Mouse (Mus musculus): ENCODE data around the gene Jarid2.
"Not testable (repeated sequence)": the region's sequence is repeated elsewhere in the genome, so short reads cannot be mapped to it uniquely, and the experiment has no call there.

Gene Jarid2

GRCm38 (mm10) chr13:44729424-44729971 is at the start of gene Jarid2:
Jarid2 (plus strand) TSS chr13:44729474.
- peak; percentile 32 to 39 for DNase-seq (ENCODE audit: low spot score in 2 of 2)

GRCm38 (mm10) chr13:44681051-44681450 is 48.2 kb upstream of the Jarid2 start:
- no peak for DNase-seq (ENCODE audit: low spot score in 2 of 2)

GRCm38 (mm10) chr13:44688140-44688539 is 41.1 kb upstream of the Jarid2 start:
- no peak for DNase-seq (ENCODE audit: low spot score in 2 of 2)

DNA sequence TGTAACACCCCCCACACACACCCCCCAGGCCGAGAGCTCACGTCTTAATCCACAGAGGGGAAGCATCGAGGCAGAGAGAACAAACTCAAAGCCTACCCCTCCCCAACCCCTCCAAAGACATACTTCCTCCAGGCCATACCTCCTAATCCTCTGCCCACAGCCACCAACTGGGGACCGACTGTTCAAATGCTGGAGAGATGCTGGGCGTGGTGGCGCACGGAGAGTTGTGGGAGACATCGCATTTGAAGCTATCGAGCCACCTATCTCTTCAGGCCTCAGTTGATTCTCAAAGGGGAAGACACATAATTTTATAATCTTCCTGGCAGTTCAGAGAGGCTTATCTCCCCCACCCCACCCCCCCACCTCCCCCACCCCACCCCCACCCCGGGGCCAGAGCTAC is 31.6 kb upstream of the Jarid2 start:
- DNase-seq (ENCODE audit: low spot score in 2 of 2): no peak

DNA sequence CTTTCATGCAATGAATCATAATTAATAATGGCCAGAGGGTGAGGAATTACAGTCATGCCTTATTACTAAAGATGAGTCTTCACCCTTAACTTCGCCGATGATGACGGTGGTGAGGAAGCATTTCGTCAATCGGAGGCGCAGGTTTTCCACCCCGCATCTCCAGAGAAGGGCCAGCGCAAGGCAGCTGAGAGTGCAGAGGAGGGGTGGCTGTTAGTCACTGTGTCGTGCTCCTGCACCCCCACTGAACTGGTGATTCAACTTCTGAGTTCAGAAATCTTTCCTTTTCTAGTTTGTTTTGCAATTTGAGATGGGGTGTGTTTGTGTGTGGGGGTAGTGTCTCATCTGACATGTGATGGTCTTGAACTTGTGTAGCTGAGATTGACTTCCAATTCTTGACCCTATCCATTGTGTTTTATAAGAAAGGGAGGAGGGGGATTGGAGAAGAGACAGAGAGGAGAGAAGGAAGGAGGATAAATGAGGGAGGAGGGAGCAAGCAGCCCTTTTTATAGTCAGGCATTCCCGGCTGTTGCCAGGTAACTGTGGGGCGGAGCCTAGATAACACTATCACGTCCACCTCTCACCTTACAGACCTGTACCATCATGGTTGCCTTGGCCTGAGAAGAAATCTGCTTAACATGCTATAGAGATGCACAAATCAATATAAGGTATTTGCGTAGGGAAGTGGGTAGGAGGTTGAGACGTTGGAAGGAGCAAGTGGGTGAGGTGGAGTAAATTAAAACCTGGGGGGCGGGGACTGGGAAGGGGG is 25.1 kb upstream of the Jarid2 start:
- DNase-seq (ENCODE audit: low spot score in 2 of 2): no peak

- DNase-seq (ENCODE audit: low spot score in 2 of 2): no peak
These were observed 24.1 kb upstream of the Jarid2 start for GRCm38 (mm10) chr13:44705031-44705742.

- DNase-seq (ENCODE audit: low spot score in 2 of 2): no peak
These were observed 23.6 kb upstream of the Jarid2 start for GRCm38 (mm10) chr13:44705743-44706044.

GRCm38 (mm10) chr13:44706206-44706915 is 22.9 kb upstream of the Jarid2 start:
- DNase-seq (ENCODE audit: low spot score in 2 of 2): no peak

- DNase-seq (ENCODE audit: low spot score in 2 of 2): no peak
These were observed 22.1 kb upstream of the Jarid2 start for GRCm38 (mm10) chr13:44707176-44707575.

DNA sequence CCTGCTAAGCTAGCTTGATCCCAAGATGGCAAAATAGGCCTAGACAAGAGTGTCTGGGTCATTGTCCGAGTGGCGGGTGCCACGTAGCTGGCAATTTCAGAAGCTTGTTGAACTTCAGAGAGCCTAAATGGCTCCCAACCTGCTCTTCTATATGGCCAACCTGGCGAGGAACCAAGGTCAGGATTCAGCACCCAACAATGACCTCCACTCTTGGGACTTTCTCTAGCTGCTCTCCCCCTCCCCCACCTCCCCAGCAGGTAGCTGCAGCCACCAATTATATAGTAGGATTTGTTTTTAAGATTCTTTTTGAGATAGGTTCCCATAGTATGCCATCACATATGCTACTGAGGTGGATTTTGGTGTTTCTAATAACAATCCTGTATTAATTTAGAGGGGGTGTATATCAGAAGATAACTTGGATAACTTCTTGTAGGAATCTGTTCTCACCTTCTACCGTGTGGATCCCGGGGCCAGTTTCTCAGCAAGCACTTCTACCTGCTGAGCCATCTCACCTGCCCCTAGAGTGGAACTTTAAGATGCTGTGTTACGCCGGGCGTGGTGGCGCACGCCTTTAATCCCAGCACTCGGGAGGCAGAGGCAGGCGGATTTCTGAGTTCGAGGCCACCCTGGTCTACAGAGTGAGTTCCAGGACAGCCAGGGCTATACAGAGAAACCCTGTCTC is 20.8 kb upstream of the Jarid2 start:
- DNase-seq (ENCODE audit: low spot score in 2 of 2): no peak

GRCm38 (mm10) chr13:44709747-44710480 is 19.4 kb upstream of the Jarid2 start:
- no peak for DNase-seq (ENCODE audit: low spot score in 2 of 2)

DNA sequence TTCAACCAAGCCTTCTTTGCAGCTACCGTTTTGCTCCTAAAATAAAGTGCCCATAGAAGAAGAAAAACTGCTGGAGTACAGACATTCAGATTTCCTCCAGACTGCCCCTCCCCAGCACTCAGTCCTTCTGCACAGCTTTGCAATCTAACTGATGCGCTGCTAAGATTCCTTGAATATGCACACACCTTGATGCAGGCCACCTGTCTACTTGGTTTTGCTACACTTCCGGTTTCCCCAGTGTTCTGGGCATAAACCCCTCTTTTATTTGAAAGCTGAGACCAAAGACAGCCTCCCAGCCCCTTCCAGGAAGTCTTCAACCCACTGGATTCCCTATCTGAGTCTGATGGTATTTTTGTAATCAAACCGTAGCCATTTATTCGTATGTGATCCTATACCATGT is 18.2 kb upstream of the Jarid2 start:
- no peak for DNase-seq (ENCODE audit: low spot score in 2 of 2)

DNA sequence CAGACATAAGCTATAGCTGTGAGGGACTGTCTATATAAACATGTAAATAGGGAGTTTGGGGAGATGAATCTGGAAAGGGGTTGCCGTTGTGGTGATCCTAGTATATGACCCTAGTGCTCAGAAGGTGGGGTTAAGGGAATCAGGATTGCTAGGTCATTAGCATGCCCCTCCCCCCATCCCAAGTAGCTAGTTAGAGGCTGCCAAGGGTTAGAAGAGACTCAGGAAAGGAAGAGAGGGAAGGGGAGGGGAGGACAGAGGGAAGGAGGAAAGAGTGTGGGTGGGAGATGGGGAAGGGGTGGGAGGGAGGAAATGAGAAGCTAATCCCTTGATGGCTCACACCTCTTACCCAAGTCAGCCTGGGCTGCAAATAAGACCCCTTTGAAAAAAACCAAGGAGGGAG is 17.4 kb upstream of the Jarid2 start:
- DNase-seq (ENCODE audit: low spot score in 2 of 2): no peak

- DNase-seq (ENCODE audit: low spot score in 2 of 2): no peak
These were observed 13.9 kb upstream of the Jarid2 start for GRCm38 (mm10) chr13:44715187-44715885.

DNA sequence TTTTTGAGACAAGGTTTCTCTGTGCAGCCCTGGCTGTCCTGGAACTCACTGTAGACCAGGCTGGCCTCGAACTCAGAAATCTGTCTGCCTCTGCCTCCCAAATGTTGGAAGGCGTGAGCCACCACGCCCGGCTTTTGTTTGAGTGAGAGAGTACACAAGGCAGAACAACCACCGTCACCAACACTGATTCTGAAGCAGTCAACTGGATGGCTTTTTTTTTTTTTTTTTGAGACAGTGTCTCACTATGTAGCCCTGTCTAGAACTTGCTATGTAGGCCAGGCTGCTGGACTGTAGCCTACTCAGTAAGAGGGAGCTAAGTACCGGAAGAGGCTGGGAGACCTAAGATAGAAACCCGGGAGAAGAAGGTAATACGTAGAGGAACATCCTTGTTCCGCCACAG is 11.4 kb upstream of the Jarid2 start:
- no peak for DNase-seq (ENCODE audit: low spot score in 2 of 2)

GRCm38 (mm10) chr13:44718465-44718864 is 10.8 kb upstream of the Jarid2 start:
- DNase-seq (ENCODE audit: low spot score in 2 of 2): not testable (repeated sequence)

DNA sequence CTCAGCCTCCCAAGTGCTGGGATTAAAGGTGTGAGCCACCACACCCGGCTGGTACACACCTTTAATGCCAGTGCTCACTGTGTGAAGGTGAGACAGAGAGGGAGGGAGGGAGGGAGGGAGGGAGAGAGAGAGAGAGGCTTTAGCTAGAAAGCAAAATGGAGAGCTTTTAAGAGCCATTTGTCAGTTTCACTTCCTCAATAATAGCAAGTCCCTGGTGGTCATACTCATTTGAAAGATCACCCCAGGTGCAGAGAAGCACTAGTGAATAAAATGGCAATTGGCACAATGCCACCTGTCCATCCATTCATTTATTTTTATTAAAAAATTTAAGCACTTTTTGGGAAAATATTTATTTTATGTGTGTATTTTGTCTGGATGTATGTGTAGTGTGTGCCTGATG is 9.2 kb upstream of the Jarid2 start:
- no peak for DNase-seq (ENCODE audit: low spot score in 2 of 2)

- DNase-seq (ENCODE audit: low spot score in 2 of 2): no peak
These were observed 7.3 kb upstream of the Jarid2 start for GRCm38 (mm10) chr13:44721891-44722547.

- not testable (repeated sequence) for DNase-seq (ENCODE audit: low spot score in 2 of 2)
These were observed 5.8 kb upstream of the Jarid2 start for GRCm38 (mm10) chr13:44723522-44723921.
